Mouse (Mus musculus) MEL (cell line): ENCODE results near the gene Dgkz. TPM values are rescaled to one million over a fixed set of nuclear protein-coding genes. Genes with fewer than 3 reads are reported as not detected.

Experiments used
- DNase-seq: peaks from one replicate; pipeline ENCODE4 v3.0.0; 2011; ENCODE audit warnings: low read depth, low spot score
- H3K27ac ChIP-seq: 2 replicates; pipeline ENCODE4 v1.5.1; 2012; ENCODE audit warnings: low read depth, mild to moderate bottlenecking, control low read depth, low read length, moderate library complexity; ENCODE audit not compliant: control insufficient read depth
- H3K27me3 ChIP-seq, 2 experiments: fragments of 150-350 bp in 1 of 2; sonication (generic) in 1 of 2; 2 replicates each; pipeline ENCODE4 v1.6.1; 2012; ENCODE audit warnings: low read length in 2 of 2, mild to moderate bottlenecking in 2 of 2, improper control_type of control experiment in 1 of 2, moderate library complexity in 1 of 2; ENCODE audit not compliant: insufficient read depth in 2 of 2, control insufficient read depth in 1 of 2
- H3K36me3 ChIP-seq, 2 experiments: 2 replicates each; pipeline ENCODE4 v1.6.1; 2012 to 2014; ENCODE audit warnings: low read length in 2 of 2, improper control_type of control experiment in 1 of 2, inconsistent platforms in 1 of 2, mild to moderate bottlenecking in 1 of 2; ENCODE audit not compliant: insufficient read depth in 2 of 2, control insufficient read depth in 1 of 2
- H3K4me1 ChIP-seq, 2 experiments: fragments of 150-350 bp in 1 of 2; sonication (generic) in 1 of 2; 2 replicates each; pipeline ENCODE4 v1.6.1; 2012; ENCODE audit warnings: low read length in 2 of 2, improper control_type of control experiment in 1 of 2, mild to moderate bottlenecking in 1 of 2; ENCODE audit not compliant: insufficient read depth in 2 of 2, control insufficient read depth in 1 of 2
- H3K4me3 ChIP-seq, 2 experiments: fragments of 150-350 bp in 1 of 2; sonication (generic) in 1 of 2; 2 replicates each; pipeline ENCODE4 v1.5.1; 2012; ENCODE audit warnings: low read depth in 2 of 2, low read length in 2 of 2, mild to moderate bottlenecking in 2 of 2, moderate library complexity in 2 of 2, control low read depth in 1 of 2, improper control_type of control experiment in 1 of 2; ENCODE audit not compliant: control insufficient read depth in 1 of 2, insufficient read depth in 1 of 2
- H3K79me2 ChIP-seq: 2 replicates; pipeline ENCODE4 v1.6.1; 2012; ENCODE audit warnings: mild to moderate bottlenecking, low read length, moderate library complexity; ENCODE audit not compliant: control insufficient read depth, poor library complexity, insufficient read depth
- H3K9ac ChIP-seq: 2 replicates; pipeline ENCODE4 v1.6.1; 2012; ENCODE audit warnings: low read depth, mild to moderate bottlenecking, control low read depth, low read length, moderate library complexity; ENCODE audit not compliant: control insufficient read depth, poor library complexity, severe bottlenecking
- H3K9me3 ChIP-seq: fragments of 150-350 bp; sonication (generic); replicated peaks from 2 replicates; pipeline ENCODE4 v1.6.1; 2012; ENCODE audit warnings: mild to moderate bottlenecking, low read length, improper control_type of control experiment, moderate library complexity; ENCODE audit not compliant: insufficient read depth
- BHLHE40 ChIP-seq: IDR thresholded peaks from 2 replicates; pipeline ENCODE4 v1.6.1; 2012; ENCODE audit warnings: low read depth, mild to moderate bottlenecking, inconsistent platforms, low read length, improper control_type of control experiment, borderline replicate concordance
- CHD2 ChIP-seq: IDR thresholded peaks from 2 replicates; pipeline ENCODE4 v1.6.1; 2011; ENCODE audit warnings: low read length, improper control_type of control experiment
- ELF1 ChIP-seq: IDR thresholded peaks from 2 replicates; pipeline ENCODE4 v1.6.1; 2014; ENCODE audit warnings: low read depth, mild to moderate bottlenecking, inconsistent platforms, low read length, improper control_type of control experiment, moderate library complexity
- HCFC1 ChIP-seq: IDR thresholded peaks from 2 replicates; pipeline ENCODE4 v1.6.1; 2012; ENCODE audit warnings: low read depth, mild to moderate bottlenecking, inconsistent platforms, low read length, improper control_type of control experiment, moderate library complexity
- KAT2A ChIP-seq: conservative IDR thresholded peaks from 2 replicates; pipeline ENCODE4 v1.6.1; 2012; ENCODE audit warnings: low read depth, low read length, improper control_type of control experiment, inconsistent platforms
- MAZ ChIP-seq: IDR thresholded peaks from 2 replicates; pipeline ENCODE4 v1.6.1; 2012; ENCODE audit warnings: low read depth, mild to moderate bottlenecking, inconsistent platforms, low read length, improper control_type of control experiment
- MEF2A ChIP-seq: IDR thresholded peaks from 2 replicates; pipeline ENCODE4 v1.6.1; 2014; ENCODE audit warnings: low read depth, mild to moderate bottlenecking, inconsistent platforms, low read length, improper control_type of control experiment; ENCODE audit not compliant: poor library complexity, insufficient replicate concordance, severe bottlenecking; ENCODE audit errors: extremely low read depth
- MYB ChIP-seq: IDR thresholded peaks from 2 replicates; pipeline ENCODE4 v1.6.1; 2011; ENCODE audit warnings: mild to moderate bottlenecking, low read depth, low read length, improper control_type of control experiment
- MYC ChIP-seq: IDR thresholded peaks from 2 replicates; pipeline ENCODE4 v1.6.1; 2011; ENCODE audit warnings: low read depth, mild to moderate bottlenecking, low read length, improper control_type of control experiment, moderate library complexity
- NRF1 ChIP-seq: IDR thresholded peaks from 2 replicates; pipeline ENCODE4 v1.6.1; 2014; ENCODE audit warnings: low read depth, mild to moderate bottlenecking, inconsistent platforms, low read length, improper control_type of control experiment, moderate library complexity; ENCODE audit not compliant: poor library complexity, insufficient read depth, severe bottlenecking
- POLR2A ChIP-seq, 2 experiments: IDR thresholded peaks; 2 replicates each; pipeline ENCODE4 v1.6.1; 2011 to 2012; ENCODE audit warnings: low read length in 2 of 2, mild to moderate bottlenecking in 2 of 2, control low read depth in 1 of 2, improper control_type of control experiment in 1 of 2, low read depth in 1 of 2, moderate library complexity in 1 of 2; ENCODE audit not compliant: control insufficient read depth in 1 of 2, insufficient read depth in 1 of 2, poor library complexity in 1 of 2
- POLR2AphosphoS2 ChIP-seq: IDR thresholded peaks from 2 replicates; pipeline ENCODE4 v1.6.1; 2011; ENCODE audit warnings: low read length, improper control_type of control experiment
- POLR2AphosphoS5 ChIP-seq: IDR thresholded peaks from 2 replicates; pipeline ENCODE4 v1.6.1; 2012; ENCODE audit warnings: low read depth, borderline replicate concordance, mild to moderate bottlenecking, inconsistent platforms, low read length, moderate library complexity, mixed read lengths
- SIN3A ChIP-seq: IDR thresholded peaks from 2 replicates; pipeline ENCODE4 v1.6.1; 2012; ENCODE audit warnings: low read length, improper control_type of control experiment, inconsistent platforms
- SMC3 ChIP-seq: IDR thresholded peaks from 2 replicates; pipeline ENCODE4 v1.6.1; 2011; ENCODE audit warnings: low read depth, low read length, improper control_type of control experiment
- TBP ChIP-seq: IDR thresholded peaks from 2 replicates; pipeline ENCODE4 v1.8.0; 2011; ENCODE audit warnings: low read depth, low read length, improper control_type of control experiment
- TCF12 ChIP-seq: IDR thresholded peaks from 2 replicates; pipeline ENCODE4 v1.6.1; 2014; ENCODE audit warnings: low read depth, mild to moderate bottlenecking, inconsistent platforms, low read length, improper control_type of control experiment, moderate library complexity
- UBTF ChIP-seq: IDR thresholded peaks from 2 replicates; pipeline ENCODE4 v1.6.1; 2012; ENCODE audit warnings: low read depth, mild to moderate bottlenecking, inconsistent platforms, low read length, improper control_type of control experiment, moderate library complexity, borderline replicate concordance; ENCODE audit not compliant: insufficient read depth
- USF2 ChIP-seq, 2 experiments: IDR thresholded peaks; 2 replicates each; pipeline ENCODE4 v1.6.1; 2011 to 2012; ENCODE audit warnings: improper control_type of control experiment in 2 of 2, low read length in 2 of 2, borderline replicate concordance in 1 of 2, inconsistent platforms in 1 of 2, low read depth in 1 of 2, mild to moderate bottlenecking in 1 of 2; ENCODE audit not compliant: insufficient read depth in 1 of 2
- ZKSCAN1 ChIP-seq: IDR thresholded peaks from 2 replicates; pipeline ENCODE4 v1.6.1; 2012; ENCODE audit warnings: low read depth, mild to moderate bottlenecking, inconsistent platforms, low read length, improper control_type of control experiment, moderate library complexity
- polyA plus RNA-seq, 2 experiments: library from polyadenylated mRNA; stranded (reverse) in 1 of 2; unstranded in 1 of 2; fragments of >175 nt in 1 of 2; fragments of >200 nt in 1 of 2; gene quantifications; 2 replicates each; pipeline versions ENCODE4 v1.2.1 to v1.2.4; 2012; ENCODE audit warnings: low replicate concordance in 2 of 2, low read depth in 1 of 2; ENCODE audit not compliant: insufficient read length in 2 of 2, insufficient read depth in 1 of 2, missing spikeins in 1 of 2
- total RNA-seq: library from RNA; depleted of rRNA; stranded (reverse); fragments of 300-350 nt; gene quantifications from 2 replicates; pipeline ENCODE4 v1.2.3, GENCODE M21; 2012

The Dgkz gene
- total and polyA plus RNA-seq, 3 experiments = 65.6 to 165 TPM; not detected in 1

- Histone ChIP-seq H3K27ac (no peak overlapping the region), H3K9me3 (no peaks in the 10 kb centered on the region), H3K79me2 (peaks cover 45% of the 10 kb centered on the region), H3K4me1 (peaks cover 13 to 49% of the 10 kb centered on the region in 2 experiments), H3K27me3 (no peaks in the 10 kb centered on the region), H3K9ac (no peak overlapping the region), H3K4me3 (no peak overlapping the region), H3K36me3 (peaks cover 0 to 38% of the 10 kb centered on the region in 2 experiments; a peak in 3 of 4 replicates)
- TF ChIP-seq CHD2 (no peak), POLR2A (IDR thresholded peaks at IDR 0.05; ENCODE audit: control insufficient read depth in 1 of 2, insufficient read depth in 1 of 2, low read depth in 1 of 2, low read length in 2 of 2, poor library complexity in 1 of 2) (no peak), USF2 (IDR thresholded peaks at IDR 0.05; ENCODE audit: borderline replicate concordance in 1 of 2, insufficient read depth in 1 of 2, low read depth in 1 of 2, low read length in 2 of 2) (no peak), NRF1 (no peak), MYC (no peak), ZKSCAN1 (no peak), UBTF (no peak), SIN3A (no peak), TCF12 (no peak), ELF1 (no peak), MAZ (no peak), TBP (no peak), HCFC1 (no peak), BHLHE40 (no peak), POLR2AphosphoS5 (no peak)
- DNase-seq = no peak
Measured at GRCm38 (mm10) chr2:91960459-91960858, 15.2 kb downstream of the Dgkz start.

DNA sequence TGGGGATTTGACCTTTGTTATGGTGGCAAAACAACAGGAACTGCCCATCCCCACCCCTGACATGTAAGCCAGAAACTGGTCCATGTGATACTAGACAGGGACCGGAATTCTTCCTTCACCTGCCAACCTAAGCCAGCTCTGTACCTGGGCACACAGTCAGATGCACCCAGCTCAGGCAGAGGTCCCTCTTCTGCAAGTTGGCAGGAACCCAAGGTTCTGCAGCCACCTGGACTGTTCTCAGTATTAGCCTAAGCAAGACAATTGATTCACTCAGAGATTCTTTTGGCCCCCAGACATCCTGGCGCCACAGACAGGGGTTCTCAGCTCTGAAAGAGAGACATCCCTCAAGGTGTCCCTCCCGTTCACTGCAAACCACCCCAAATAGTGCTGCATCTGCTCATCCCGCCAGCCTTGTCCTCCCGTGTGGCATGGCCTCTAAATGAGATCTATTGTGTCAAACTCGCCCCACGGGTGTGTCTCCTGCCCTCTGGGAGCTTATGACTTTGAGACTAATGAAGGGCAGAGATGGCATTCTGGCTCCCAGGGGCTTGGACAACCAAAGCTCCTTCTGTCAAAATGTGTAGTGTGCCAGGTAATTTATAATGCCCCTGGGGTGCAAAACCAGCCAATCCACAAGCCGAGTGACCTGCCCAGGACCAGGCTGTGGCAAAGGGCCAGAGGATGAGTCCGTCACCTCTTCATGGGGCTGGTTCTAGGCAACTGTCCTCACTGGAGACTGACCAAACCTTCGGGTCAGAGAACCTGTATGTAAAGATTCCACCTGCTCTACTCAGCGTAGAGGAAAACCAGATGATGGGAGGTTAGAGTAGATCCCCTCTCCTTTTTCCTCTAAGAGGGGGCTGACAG lies 15.9 kb downstream of the Dgkz start:
- no peak for TF ChIP-seq USF2 (IDR thresholded peaks at IDR 0.05; ENCODE audit: borderline replicate concordance in 1 of 2, insufficient read depth in 1 of 2, low read depth in 1 of 2, low read length in 2 of 2)
- no peak for TF ChIP-seq MEF2A
- no peak for TF ChIP-seq POLR2AphosphoS2
- TF ChIP-seq MYC = no peak
- TF ChIP-seq SMC3 = no peak
- no peak for TF ChIP-seq KAT2A
- no peak for TF ChIP-seq MAZ
- TF ChIP-seq SIN3A = no peak
- no peak for TF ChIP-seq HCFC1
- TF ChIP-seq MYB = no peak
- no peak overlapping the region for H3K9ac ChIP-seq

More for the DNA sequence above, 15.9 kb downstream of the Dgkz start:
- Histone ChIP-seq H3K27me3 (no peaks in the 10 kb centered on the region), H3K9me3 (no peaks in the 10 kb centered on the region), H3K4me3 (no peak overlapping the region), H3K27ac (no peak overlapping the region), H3K79me2 (peaks cover 51% of the 10 kb centered on the region), H3K4me1 (peaks cover 13 to 48% of the 10 kb centered on the region in 2 experiments), H3K36me3 (peaks cover 0 to 41% of the 10 kb centered on the region in 2 experiments; a peak in 3 of 4 replicates)
- DNase-seq = no peak
